Mouse (Mus musculus): Measurements from ENCODE around the gene Mettl21a. TPM values are rescaled to one million over a fixed set of nuclear protein-coding genes. Genes with fewer than 3 reads are reported as not detected.
A peak's percentile ranks its signal among the peaks of the same experiment; 100 is the strongest.

Gene Mettl21a
- polyA plus RNA-seq, 1 experiment from 2014 or later, result 20.5 TPM

GRCm38 (mm10) chr1:64633237-64633636 lies 16.2 kb upstream of the Mettl21a start:
- Histone ChIP-seq H3K9me3 (no peaks in the 10 kb centered on the region), H3K27ac (replicated peaks) (no peak overlapping the region), H3K4me3 (no peak overlapping the region), H3K27me3 (no peaks in the 10 kb centered on the region), H3K36me3 (no peaks in the 10 kb centered on the region), H3K4me2 (replicated peaks) (no peak overlapping the region), H3K9ac (replicated peaks) (no peak overlapping the region), H3K4me1 (no peaks in the 10 kb centered on the region)
- no peak for ATAC-seq (ENCODE audit: low FRiP score, low read depth)
- WGBS, result 84% methylated on average over 3 of the region's 3 CpGs

- H3K4me2 ChIP-seq (replicated peaks), result no peak overlapping the region
- 89% methylated on average over 5 of the region's 5 CpGs for WGBS
- H3K9ac ChIP-seq (replicated peaks), result no peak overlapping the region
- no peaks in the 10 kb centered on the region for H3K9me3 ChIP-seq
- no peak overlapping the region for H3K27ac ChIP-seq (replicated peaks)
- no peaks in the 10 kb centered on the region for H3K27me3 ChIP-seq
- ATAC-seq (ENCODE audit: low FRiP score, low read depth), result no peak
- no peak overlapping the region for H3K4me3 ChIP-seq
- no peaks in the 10 kb centered on the region for H3K36me3 ChIP-seq
- H3K4me1 ChIP-seq, result no peaks in the 10 kb centered on the region
These were observed 14.5 kb upstream of the Mettl21a start for GRCm38 (mm10) chr1:64631526-64631925.

- H3K4me3 ChIP-seq, result no peak overlapping the region
- H3K9ac ChIP-seq (replicated peaks), result no peak overlapping the region
- no peak overlapping the region for H3K27ac ChIP-seq (replicated peaks)
- no peaks in the 10 kb centered on the region for H3K27me3 ChIP-seq
- H3K9me3 ChIP-seq, result no peaks in the 10 kb centered on the region
- no peak for ATAC-seq (ENCODE audit: low FRiP score, low read depth)
- H3K36me3 ChIP-seq, result no peaks in the 10 kb centered on the region
- H3K4me2 ChIP-seq (replicated peaks), result no peak overlapping the region
- H3K4me1 ChIP-seq, result no peaks in the 10 kb centered on the region; the same call in 1 of the 2 replicates
These were observed 8.2 kb upstream of the Mettl21a start for GRCm38 (mm10) chr1:64625214-64625613.

- Histone ChIP-seq H3K27me3 (no peaks in the 10 kb centered on the region), H3K9ac (replicated peaks) (no peak overlapping the region), H3K4me2 (replicated peaks) (no peak overlapping the region), H3K27ac (replicated peaks) (no peak overlapping the region), H3K4me3 (no peak overlapping the region), H3K4me1 (no peaks in the 10 kb centered on the region; the same call in 1 of the 2 replicates), H3K36me3 (no peaks in the 10 kb centered on the region), H3K9me3 (no peaks in the 10 kb centered on the region)
- ATAC-seq (ENCODE audit: low FRiP score, low read depth), result no peak
- 61% methylated on average over 12 of the region's 12 CpGs for WGBS
These were observed 6.8 kb upstream of the Mettl21a start for GRCm38 (mm10) chr1:64623558-64624435.

GRCm38 (mm10) chr1:64621116-64621515 lies 4.1 kb upstream of the Mettl21a start:
- WGBS, result 81% methylated on average over 5 of the region's 5 CpGs
- peaks cover 15% of the 10 kb centered on the region for H3K4me1 ChIP-seq
- H3K36me3 ChIP-seq, result no peaks in the 10 kb centered on the region
- no peak for ATAC-seq (ENCODE audit: low FRiP score, low read depth)
- no peaks in the 10 kb centered on the region for H3K27me3 ChIP-seq
- no peaks in the 10 kb centered on the region for H3K9me3 ChIP-seq
- H3K4me3 ChIP-seq, result no peak overlapping the region
- no peak overlapping the region for H3K9ac ChIP-seq (replicated peaks)
- H3K27ac ChIP-seq (replicated peaks), result no peak overlapping the region
- no peak overlapping the region for H3K4me2 ChIP-seq (replicated peaks)

- ATAC-seq (ENCODE audit: low FRiP score, low read depth), result no peak
- 71% methylated on average over 3 of the region's 3 CpGs for WGBS
- Histone ChIP-seq H3K27ac (replicated peaks) (no peak overlapping the region), H3K4me1 (peaks cover 19% of the 10 kb centered on the region), H3K4me2 (replicated peaks) (peak overlapping the region; percentile 71), H3K9ac (replicated peaks) (peak overlapping the region; percentile 29; the same call in 1 of the 2 replicates), H3K9me3 (no peaks in the 10 kb centered on the region), H3K27me3 (no peaks in the 10 kb centered on the region), H3K4me3 (peak overlapping the region; percentile 77), H3K36me3 (no peaks in the 10 kb centered on the region; the same call in 1 of the 2 replicates)
These were observed 1.2 kb upstream of the Mettl21a start for GRCm38 (mm10) chr1:64618226-64618625.

- peak overlapping the region; percentile 77 for H3K4me3 ChIP-seq
- H3K27ac ChIP-seq (replicated peaks), result peak overlapping the region; percentile 94
- H3K9ac ChIP-seq (replicated peaks), result peak overlapping the region; percentile 92
- peaks cover 2% of the 10 kb centered on the region; the same call in 1 of the 2 replicates for H3K36me3 ChIP-seq
- H3K9me3 ChIP-seq, result no peaks in the 10 kb centered on the region
- 0% methylated on average over 15 of the region's 15 CpGs for WGBS
- H3K4me2 ChIP-seq (replicated peaks), result peak overlapping the region; percentile 71
- peak; percentile 82 for ATAC-seq (ENCODE audit: low FRiP score, low read depth)
- H3K27me3 ChIP-seq, result no peaks in the 10 kb centered on the region
- H3K4me1 ChIP-seq, result peaks cover 19% of the 10 kb centered on the region
These were observed 608 bp upstream of the Mettl21a start for GRCm38 (mm10) chr1:64617715-64617984.

- Histone ChIP-seq H3K27me3 (no peaks in the 10 kb centered on the region), H3K9me3 (no peaks in the 10 kb centered on the region), H3K9ac (replicated peaks) (peak overlapping the region; percentile 92), H3K36me3 (peaks cover 8% of the 10 kb centered on the region; the same call in 1 of the 2 replicates), H3K4me3 (peak overlapping the region; percentile 77), H3K27ac (replicated peaks) (peak overlapping the region; percentile 94), H3K4me2 (replicated peaks) (peak overlapping the region; percentile 71), H3K4me1 (peaks cover 19% of the 10 kb centered on the region)
- ATAC-seq (ENCODE audit: low FRiP score, low read depth), result peak; percentile 11
- 7% methylated on average over 8 of the region's 8 CpGs for WGBS
These were observed 536 bp downstream of the Mettl21a start for GRCm38 (mm10) chr1:64616531-64616880.

GRCm38 (mm10) chr1:64616076-64616475 lies 966 bp downstream of the Mettl21a start:
- no peaks in the 10 kb centered on the region for H3K9me3 ChIP-seq
- H3K4me2 ChIP-seq (replicated peaks), result peak overlapping the region; percentile 71
- no peak for ATAC-seq (ENCODE audit: low FRiP score, low read depth)
- H3K4me1 ChIP-seq, result peaks cover 19% of the 10 kb centered on the region
- H3K9ac ChIP-seq (replicated peaks), result peak overlapping the region; percentile 92; the same call in 1 of the 2 replicates
- peaks cover 8% of the 10 kb centered on the region; the same call in 1 of the 2 replicates for H3K36me3 ChIP-seq
- no peak overlapping the region for H3K27ac ChIP-seq (replicated peaks)
- no peaks in the 10 kb centered on the region for H3K27me3 ChIP-seq
- H3K4me3 ChIP-seq, result peak overlapping the region; percentile 77
- WGBS, result 71% methylated on average over 6 of the region's 6 CpGs

- Histone ChIP-seq H3K9ac (replicated peaks) (no peak overlapping the region), H3K4me2 (replicated peaks) (peak overlapping the region; percentile 71; the same call in 1 of the 2 replicates), H3K4me3 (no peak overlapping the region), H3K36me3 (peaks cover 9% of the 10 kb centered on the region; the same call in 1 of the 2 replicates), H3K4me1 (peaks cover 19% of the 10 kb centered on the region), H3K27ac (replicated peaks) (no peak overlapping the region), H3K9me3 (no peaks in the 10 kb centered on the region), H3K27me3 (no peaks in the 10 kb centered on the region)
- ATAC-seq (ENCODE audit: low FRiP score, low read depth), result no peak
- WGBS, result 79% methylated on average over 11 of the region's 11 CpGs
These were observed 1.5 kb downstream of the Mettl21a start for GRCm38 (mm10) chr1:64615531-64615991.

GRCm38 (mm10) chr1:64614801-64615345 lies 2.2 kb downstream of the Mettl21a start:
- WGBS, result 87% methylated on average over 10 of the region's 10 CpGs
- no peaks in the 10 kb centered on the region for H3K9me3 ChIP-seq
- no peak overlapping the region for H3K27ac ChIP-seq (replicated peaks)
- no peak for ATAC-seq (ENCODE audit: low FRiP score, low read depth)
- no peak overlapping the region for H3K4me3 ChIP-seq
- H3K9ac ChIP-seq (replicated peaks), result no peak overlapping the region
- H3K4me1 ChIP-seq, result peaks cover 19% of the 10 kb centered on the region
- H3K4me2 ChIP-seq (replicated peaks), result no peak overlapping the region
- H3K36me3 ChIP-seq, result peaks cover 16% of the 10 kb centered on the region
- no peaks in the 10 kb centered on the region for H3K27me3 ChIP-seq

- WGBS, result 90% methylated on average over 9 of the region's 9 CpGs
- no peak overlapping the region for H3K9ac ChIP-seq (replicated peaks)
- H3K27me3 ChIP-seq, result no peaks in the 10 kb centered on the region
- no peaks in the 10 kb centered on the region for H3K9me3 ChIP-seq
- H3K36me3 ChIP-seq, result peaks cover 21% of the 10 kb centered on the region
- ATAC-seq (ENCODE audit: low FRiP score, low read depth), result no peak
- no peak overlapping the region for H3K4me2 ChIP-seq (replicated peaks)
- H3K4me1 ChIP-seq, result peaks cover 19% of the 10 kb centered on the region
- no peak overlapping the region for H3K4me3 ChIP-seq
- H3K27ac ChIP-seq (replicated peaks), result no peak overlapping the region
These were observed 2.7 kb downstream of the Mettl21a start for GRCm38 (mm10) chr1:64614311-64614710.
